Mouse (Mus musculus): ENCODE results near the gene Hand2. TPM values are rescaled to one million over a fixed set of nuclear protein-coding genes. Genes with fewer than 3 reads are reported as not detected.

The Hand2 gene
- total RNA-seq, 1 experiment from 2014 or later, result 35.6 TPM

DNA sequence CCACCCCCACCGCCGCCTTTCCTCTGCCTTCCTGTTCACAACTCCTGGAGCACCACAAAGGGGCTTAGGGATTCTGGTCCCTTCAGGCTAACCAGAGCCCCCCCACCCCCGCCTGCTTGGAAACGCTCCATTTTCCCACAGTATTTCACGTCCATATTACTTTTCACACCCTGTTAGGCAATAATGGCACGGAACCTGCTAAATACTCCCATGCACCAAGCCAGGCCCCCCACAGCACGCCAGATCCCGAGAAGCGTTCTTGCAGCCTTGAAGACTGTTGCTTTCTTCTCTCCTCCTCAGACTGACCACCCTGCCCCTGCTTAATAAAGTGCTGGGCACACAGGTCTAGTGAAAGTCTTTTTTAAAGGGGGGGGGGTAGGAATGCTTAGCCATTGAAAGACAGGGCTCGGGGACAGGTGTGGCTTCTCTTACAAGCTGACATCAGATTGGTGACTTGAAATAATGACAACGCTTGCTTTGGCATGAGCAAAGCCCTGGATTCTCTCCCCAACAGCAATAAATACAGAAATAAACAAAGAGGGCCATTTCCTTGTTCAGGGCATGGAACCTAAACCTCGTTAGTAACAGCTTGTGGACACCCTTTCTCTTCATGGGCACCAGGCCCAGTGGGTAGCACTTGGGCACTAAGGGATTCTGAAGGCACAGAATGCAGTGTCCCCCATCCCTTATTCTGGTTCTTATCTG, 21.8 kb downstream of the Hand2 start:
- no peak for DNase-seq

DNA sequence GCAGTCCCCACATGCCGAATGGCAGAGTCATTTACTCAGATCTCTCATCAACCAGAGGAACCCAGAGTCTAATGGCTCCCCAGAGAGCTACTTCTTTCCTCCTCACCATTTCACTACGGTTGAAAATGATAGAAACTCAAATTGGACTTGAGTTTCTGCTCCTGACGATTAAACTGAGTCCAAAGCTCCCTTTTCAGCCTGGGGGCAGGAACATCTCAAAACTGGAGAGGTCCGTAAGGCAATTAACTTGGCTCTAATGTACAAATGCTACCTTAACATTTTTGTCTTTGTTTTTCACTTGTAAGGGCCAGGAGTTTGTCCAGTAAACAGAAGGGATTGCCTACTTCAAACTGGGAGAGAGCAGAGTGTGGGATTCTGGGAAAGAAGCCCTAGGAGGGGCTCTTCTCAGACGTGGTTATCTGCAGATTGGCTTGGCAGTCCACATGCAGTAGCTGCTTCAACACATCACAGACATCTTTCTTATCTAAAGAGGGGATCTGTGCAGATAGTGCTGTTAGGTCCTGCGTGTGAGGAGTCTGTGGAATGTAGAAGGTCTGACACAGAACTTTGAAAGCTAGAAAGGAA, 23.0 kb downstream of the Hand2 start:
- no peak for DNase-seq

- no peak for DNase-seq
Measured at GRCm38 (mm10) chr8:57344956-57345870, 24.4 kb downstream of the Hand2 start.

DNA sequence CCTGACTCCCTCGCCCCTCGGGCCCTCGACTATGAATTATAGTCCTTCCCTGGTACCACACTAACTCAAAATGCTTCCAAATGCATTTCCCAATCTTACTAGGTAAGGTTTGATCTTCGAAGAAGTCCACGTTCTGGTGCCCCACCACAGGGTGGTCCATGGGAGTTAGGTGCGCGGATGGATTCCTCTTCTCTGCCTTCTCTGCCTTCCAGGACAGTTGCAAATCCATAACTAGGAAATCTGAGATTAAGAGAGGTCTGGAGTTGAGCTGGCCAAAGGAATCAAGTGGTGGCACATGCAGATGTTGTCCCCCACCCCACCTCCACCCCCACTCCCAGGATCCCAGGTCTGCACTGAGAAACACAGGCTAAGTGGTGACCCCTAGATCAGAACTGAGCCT, 25.6 kb downstream of the Hand2 start:
- DNase-seq, result no peak

GRCm38 (mm10) chr8:57347141-57347540, 26.4 kb downstream of the Hand2 start:
- DNase-seq, result no peak

GRCm38 (mm10) chr8:57348251-57348650, 27.5 kb downstream of the Hand2 start:
- no peak for DNase-seq

DNA sequence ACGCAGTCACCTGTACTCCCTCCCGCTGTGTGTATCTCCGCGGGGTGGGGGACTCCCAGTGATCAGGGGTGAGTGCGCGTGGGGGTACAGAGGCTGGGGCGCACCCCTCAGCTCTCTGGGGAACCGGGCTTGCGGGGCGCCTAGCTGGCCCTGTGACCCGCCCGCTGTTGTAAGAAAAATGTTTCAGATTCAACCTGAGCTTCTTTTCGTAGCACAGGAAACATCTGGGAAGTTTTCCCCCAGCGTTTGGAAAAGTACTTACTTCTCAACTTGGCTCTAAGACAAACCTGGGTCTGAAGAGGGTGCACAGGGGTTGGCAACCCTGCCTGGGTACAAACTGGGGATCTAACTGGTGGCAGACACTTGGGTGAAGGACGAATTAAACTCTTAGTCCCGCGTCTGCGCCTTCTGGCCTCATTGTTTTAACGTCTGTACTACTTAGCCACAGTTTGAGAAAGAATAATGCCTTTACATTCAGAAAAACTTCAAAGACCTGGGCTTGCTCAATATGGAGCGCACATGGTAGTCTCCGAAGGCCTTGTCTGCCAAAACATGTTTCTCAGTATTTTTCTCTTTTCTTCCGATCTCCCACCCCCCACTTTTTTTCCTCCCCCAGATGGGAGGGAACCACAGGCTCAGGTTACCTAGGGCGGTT, 28.2 kb downstream of the Hand2 start:
- DNase-seq, result no peak

- no peak for DNase-seq
Measured at GRCm38 (mm10) chr8:57351861-57352260, 31.1 kb downstream of the Hand2 start.

DNA sequence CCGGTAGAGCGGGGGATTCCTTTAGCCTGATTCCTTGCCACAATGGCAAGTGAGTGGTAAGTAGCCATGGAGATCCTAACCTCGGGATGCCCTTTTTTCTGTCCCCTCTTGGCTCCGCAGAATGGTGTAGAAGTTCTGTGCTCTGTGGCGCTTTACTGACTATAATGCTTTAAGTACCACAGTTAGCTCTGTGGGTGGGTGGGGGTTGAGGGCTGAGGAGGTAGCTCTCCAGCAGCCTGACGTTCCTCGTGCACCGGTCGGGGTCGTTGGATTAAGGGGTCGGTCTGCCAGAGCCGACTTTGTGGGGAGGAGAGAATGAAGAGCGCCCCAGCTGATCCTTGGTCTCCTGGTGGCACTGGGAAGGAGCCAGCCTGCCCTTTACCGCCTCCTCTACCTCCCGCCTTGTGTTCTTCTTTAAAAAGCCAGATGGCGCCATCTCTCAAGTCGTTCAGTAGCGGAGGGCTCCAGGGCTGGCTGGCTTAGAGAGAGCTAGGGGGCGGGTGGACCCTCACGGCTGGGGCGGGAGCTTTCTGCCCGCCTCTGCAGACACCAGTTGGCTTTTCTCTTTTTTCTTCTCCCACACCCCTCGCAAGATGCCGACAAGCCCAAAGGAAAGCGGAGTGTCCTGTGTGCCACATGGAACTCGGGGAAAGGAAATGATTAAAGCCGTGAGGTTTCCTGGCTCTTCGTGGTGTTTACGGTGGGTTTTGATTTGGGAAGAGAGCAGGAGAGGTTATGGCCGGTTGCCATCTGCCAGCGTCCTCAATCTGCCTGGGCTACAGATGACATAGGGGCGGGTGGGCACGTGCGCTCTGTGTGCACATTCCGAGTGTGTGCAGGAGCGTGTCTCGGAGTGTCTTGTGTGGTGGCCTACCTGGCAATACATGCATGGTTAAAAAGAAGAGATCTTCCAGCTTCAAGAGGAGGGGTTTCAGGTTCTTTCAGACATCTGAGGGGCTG, 32.8 kb downstream of the Hand2 start:
- peak; percentile 42 for DNase-seq

- DNase-seq, result no peak
Measured at GRCm38 (mm10) chr8:57354876-57355275, 34.1 kb downstream of the Hand2 start.

GRCm38 (mm10) chr8:57356529-57357325, 35.9 kb downstream of the Hand2 start:
- no peak for DNase-seq

DNA sequence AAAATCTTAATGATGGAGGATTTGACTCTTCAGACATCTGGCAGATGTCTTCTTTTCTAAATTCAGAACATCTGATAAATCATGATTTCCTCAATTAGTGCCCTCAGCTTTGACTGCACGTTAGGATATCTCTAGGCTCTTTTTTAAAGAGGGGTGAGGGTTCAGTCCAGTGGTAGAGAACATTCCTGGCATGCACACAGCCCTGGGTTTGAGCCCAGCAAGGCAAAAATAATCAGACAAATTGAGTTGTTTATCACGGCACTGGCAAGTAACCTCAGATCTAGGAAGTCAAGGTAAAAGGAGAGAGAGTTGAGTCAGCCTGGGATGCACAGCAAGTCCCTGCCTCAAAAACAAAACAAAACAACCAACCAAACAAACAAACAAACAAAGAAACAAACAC, 39.7 kb downstream of the Hand2 start:
- DNase-seq, result no peak

- DNase-seq, result no peak
Measured at GRCm38 (mm10) chr8:57361003-57361805, 40.4 kb downstream of the Hand2 start.

DNA sequence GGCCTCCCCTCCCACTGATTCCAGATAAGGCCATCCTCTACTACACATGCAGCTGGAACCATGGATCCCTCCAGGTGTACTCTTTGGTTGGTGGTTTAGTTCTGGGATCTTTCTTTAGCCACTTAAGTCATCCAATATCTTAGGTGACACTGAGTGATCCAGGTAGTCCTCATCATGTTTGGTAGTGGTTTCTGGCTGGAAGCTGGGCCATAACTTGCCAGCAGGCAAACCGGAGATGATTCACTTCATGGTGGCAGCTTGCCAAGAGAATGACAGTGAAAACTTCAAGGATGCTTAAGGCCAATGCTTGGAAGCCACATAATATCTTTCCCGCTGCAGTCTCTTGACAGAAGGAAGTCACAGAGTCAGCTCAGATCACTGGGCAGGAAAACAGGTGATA, 42.1 kb downstream of the Hand2 start:
- DNase-seq, result peak; percentile 77

- no peak for DNase-seq
Measured at GRCm38 (mm10) chr8:57374044-57374443, 53.3 kb downstream of the Hand2 start.

All from adrenal gland, postnatal 14 days (tissue).